Mouse (Mus musculus): ENCODE results near the gene Xlr3a.
"Not testable (repeated sequence)": the region's sequence is repeated elsewhere in the genome, so short reads cannot be mapped to it uniquely, and the experiment has no call there.

- not testable (repeated sequence) for TF ChIP-seq CTCF (conservative IDR thresholded peaks at IDR 0.05 in 1 of 2, IDR thresholded peaks at IDR 0.05 in 1 of 2; ENCODE audit: low read depth in 2 of 2, low read length in 2 of 2); ZMIZ1 (IDR thresholded peaks at IDR 0.05; ENCODE audit: low read depth, low read length)
Measured at GRCm38 (mm10) chrX:73122859-73123829, 26.2 kb upstream of the Xlr3a start.
